Mouse (Mus musculus) lung, postnatal 25 days (tissue): ENCODE measurements around the gene Erbb3.
A peak's percentile ranks its signal among the peaks of the same experiment; 100 is the strongest.

Experiments
- DNase-seq: peaks from one replicate; pipeline ENCODE4 v3.0.0; 2022; ENCODE audit warnings: low spot score

Erbb3 gene

GRCm38 (mm10) chr10:128526366-128527356 is 62.8 kb downstream of the Erbb3 start:
- no peak for DNase-seq

- peak; percentile 99 for DNase-seq
These were observed 63.7 kb downstream of the Erbb3 start, which contains the start of gene Esyt1 for GRCm38 (mm10) chr10:128525671-128526308. TSS of gene Esyt1 (minus strand) at chr10:128525871.

GRCm38 (mm10) chr10:128524732-128525662 is 64.5 kb downstream of the Erbb3 start:
- DNase-seq: peak; percentile 50

- no peak for DNase-seq
These were observed 65.2 kb downstream of the Erbb3 start for GRCm38 (mm10) chr10:128524111-128524731.

- no peak for DNase-seq
These were observed 67.1 kb downstream of the Erbb3 start for GRCm38 (mm10) chr10:128522351-128522750.

GRCm38 (mm10) chr10:128520591-128520990 is 68.9 kb downstream of the Erbb3 start:
- DNase-seq: no peak

GRCm38 (mm10) chr10:128518833-128519232 is 70.6 kb downstream of the Erbb3 start:
- peak; percentile 65 for DNase-seq
